Mouse (Mus musculus) heart, adult 2 months (tissue): ENCODE data around the gene Nxph4. TPM values are rescaled to one million over a fixed set of nuclear protein-coding genes. Genes with fewer than 3 reads are reported as not detected.

Source experiments
- DNase-seq, 2 experiments: peaks; one replicate each; pipeline ENCODE4 v3.0.0; 2021
- H3K27ac ChIP-seq: fragments of 200-600 bp; 2 replicates; pipeline ENCODE4 v1.8.1; 2022
- H3K27me3 ChIP-seq: fragments of 200-500 bp; 2 replicates; pipeline ENCODE4 v1.6.1; 2012; ENCODE audit warnings: mild to moderate bottlenecking, low read length, inconsistent platforms, mixed read lengths; ENCODE audit not compliant: control insufficient read depth, insufficient read depth
- H3K36me3 ChIP-seq: fragments of 200-500 bp; 2 replicates; pipeline ENCODE4 v1.6.1; 2012; ENCODE audit warnings: low read length, inconsistent platforms; ENCODE audit not compliant: control insufficient read depth, insufficient read depth
- H3K4me1 ChIP-seq: fragments of 200-500 bp; 2 replicates; pipeline ENCODE4 v1.6.1; 2011; ENCODE audit warnings: low read length; ENCODE audit not compliant: control insufficient read depth, insufficient read depth
- H3K4me3 ChIP-seq: fragments of 200-600 bp; 2 replicates; pipeline ENCODE4 v1.8.1; 2022
- H3K79me2 ChIP-seq: fragments of 200-500 bp; replicated peaks from 2 replicates; pipeline ENCODE4 v1.6.1; 2012; ENCODE audit warnings: mild to moderate bottlenecking, inconsistent platforms, low read length, moderate library complexity, mixed read lengths; ENCODE audit not compliant: control insufficient read depth, insufficient read depth
- H3K9ac ChIP-seq: fragments of 200-500 bp; 2 replicates; pipeline ENCODE4 v1.6.1; 2012; ENCODE audit warnings: low read depth, mild to moderate bottlenecking, control low read depth, inconsistent platforms, low read length, mixed read lengths
- CTCF ChIP-seq: fragments of 200-600 bp; IDR thresholded peaks from 2 replicates; pipeline ENCODE4 v1.8.1; 2022; ENCODE audit warnings: antibody characterized with exemption, mild to moderate bottlenecking, moderate library complexity
- EP300 ChIP-seq: fragments of 200-500 bp; IDR thresholded peaks from 2 replicates; pipeline ENCODE4 v1.6.1; 2011; ENCODE audit warnings: low read depth, low read length, control low read depth; ENCODE audit not compliant: insufficient read depth
- POLR2A ChIP-seq: fragments of 200-500 bp; IDR thresholded peaks from 2 replicates; pipeline ENCODE4 v1.6.1; 2011; ENCODE audit warnings: mild to moderate bottlenecking, low read depth, low read length, control low read depth; ENCODE audit not compliant: insufficient read depth
- WGBS: fragments of 180-500 bp; shearing (Covaris S2); methylation state at CpG from one replicate; pipeline ENCODE4 v1.1.7; 2018; 5-methylcytosine and 5-hydroxymethylcytosine counted together
- intact Hi-C: fragments of 180-260 bp; cut with DNase I; formaldehyde crosslinking; loops from one replicate; pipeline ENCODE4 v1.15.1; 2025
- polyA plus RNA-seq: library from polyadenylated mRNA; depleted of rRNA; stranded (reverse); fragments of >200 nt; gene quantifications from 2 replicates; pipeline ENCODE4 v1.2.3, GENCODE M21; 2012
- total RNA-seq, 2 experiments: library from RNA; stranded (reverse); gene quantifications; 2 replicates each; pipeline ENCODE4 v1.2.3; 2021

Nxph4 gene
- total and polyA plus RNA-seq, 3 experiments = 0.34 to 0.68 (median 0.39) TPM

- peaks cover 8% of the 10 kb centered on the region; the same call in 1 of the 2 replicates for H3K4me1 ChIP-seq
- peak overlapping the region; percentile 63 for H3K27ac ChIP-seq
- TF ChIP-seq CTCF (no peak), EP300 (0 out of 2 replicates have a peak, but pooled peaks have one; percentile 13), POLR2A (no peak)
- H3K4me3 ChIP-seq = peak overlapping the region; percentile 13; the same call in 1 of the 2 replicates
- intact Hi-C loops = no loop called here
- DNase-seq = peak; percentile 64
- H3K27me3 ChIP-seq = no peaks in the 10 kb centered on the region
- H3K36me3 ChIP-seq = no peaks in the 10 kb centered on the region
- peak overlapping the region; percentile 53 for H3K9ac ChIP-seq
- WGBS = 21% methylated on average over 30 of the region's 30 CpGs
- no peaks in the 10 kb centered on the region for H3K79me2 ChIP-seq
These were observed 17.6 kb downstream of the Nxph4 start for GRCm38 (mm10) chr10:127516576-127517260.

- TF ChIP-seq EP300 (no peak), CTCF (no peak), POLR2A (no peak)
- peaks cover 6% of the 10 kb centered on the region; the same call in 1 of the 2 replicates for H3K4me1 ChIP-seq
These were observed 18.3 kb downstream of the Nxph4 start for GRCm38 (mm10) chr10:127515983-127516459.

GRCm38 (mm10) chr10:127515271-127515982, 18.9 kb downstream of the Nxph4 start:
- Histone ChIP-seq H3K4me1 (peaks cover 6% of the 10 kb centered on the region; the same call in 1 of the 2 replicates), H3K9ac (peak overlapping the region; percentile 45)

More at GRCm38 (mm10) chr10:127515983-127516459, 18.3 kb downstream of the Nxph4 start:
- DNase-seq = no peak
- intact Hi-C loops = no loop called here
- peak overlapping the region; percentile 28 for H3K9ac ChIP-seq
- no peaks in the 10 kb centered on the region for H3K79me2 ChIP-seq
- H3K36me3 ChIP-seq = no peaks in the 10 kb centered on the region
- no peaks in the 10 kb centered on the region for H3K27me3 ChIP-seq
- WGBS = 50% methylated on average over 8 of the region's 8 CpGs
- H3K27ac ChIP-seq = peak overlapping the region; percentile 58
- H3K4me3 ChIP-seq = no peak overlapping the region

GRCm38 (mm10) chr10:127514764-127515163, 19.6 kb downstream of the Nxph4 start, which contains the start of gene Ndufa4l2:
Gene Ndufa4l2, plus strand, starts transcription at chr10:127514967.
- 21% methylated on average over 6 of the region's 6 CpGs for WGBS
- intact Hi-C loops = loop anchor here (5.0 kb wide), 1 partner anchor 108 kb away; the partner anchor contains the start of gene Lrp1
- H3K9ac ChIP-seq = peak within 1 kb of the TSS; percentile 45
- H3K79me2 ChIP-seq = no peaks in the 10 kb centered on the region
- H3K4me1 ChIP-seq = peaks cover 6% of the 10 kb centered on the region; the same call in 1 of the 2 replicates
- no peak for TF ChIP-seq CTCF
- no peak for TF ChIP-seq EP300
- TF ChIP-seq POLR2A = peak; percentile 60
- H3K36me3 ChIP-seq = no peaks in the 10 kb centered on the region
- H3K4me3 ChIP-seq = peak within 1 kb of the TSS; percentile 22; the same call in 1 of the 2 replicates
- DNase-seq = peak; percentile 78 to 79
- peak within 1 kb of the TSS; percentile 58 for H3K27ac ChIP-seq
- no peaks in the 10 kb centered on the region for H3K27me3 ChIP-seq

More at GRCm38 (mm10) chr10:127515271-127515982, 18.9 kb downstream of the Nxph4 start:
- DNase-seq = peak in 1 of 2 experiments; percentile 24
- 40% methylated on average over 9 of the region's 9 CpGs for WGBS
- Histone ChIP-seq H3K4me3 (peak overlapping the region; percentile 22; the same call in 1 of the 2 replicates), H3K27ac (peak overlapping the region; percentile 58), H3K79me2 (no peaks in the 10 kb centered on the region), H3K36me3 (no peaks in the 10 kb centered on the region), H3K27me3 (no peaks in the 10 kb centered on the region)
- 0 out of 2 replicates have a peak, but pooled peaks have one; percentile 23 for TF ChIP-seq POLR2A
- TF ChIP-seq CTCF = no peak
- intact Hi-C loops = no loop called here

- Histone ChIP-seq H3K36me3 (no peaks in the 10 kb centered on the region), H3K27ac (peak overlapping the region; percentile 58), H3K9ac (no peak overlapping the region), H3K4me3 (no peak overlapping the region), H3K79me2 (no peaks in the 10 kb centered on the region), H3K4me1 (peaks cover 6% of the 10 kb centered on the region; the same call in 1 of the 2 replicates), H3K27me3 (peaks cover under 1% of the 10 kb centered on the region; the same call in 1 of the 2 replicates)
- DNase-seq = no peak
- WGBS = 43% methylated on average over 13 of the region's 13 CpGs
- intact Hi-C loops = loop anchor here (5.0 kb wide), 1 partner anchor 108 kb away; the partner anchor contains the start of gene Lrp1
- TF ChIP-seq POLR2A (no peak), CTCF (no peak), EP300 (no peak)
These were observed 20.2 kb downstream of the Nxph4 start for GRCm38 (mm10) chr10:127514111-127514698.
